ENCODE assay signal across 8 mouse cellular contexts in genomic region chr8:120113758-120114255, GRCm38 (mm10). TPM values are rescaled to one million over a fixed set of nuclear protein-coding genes. Genes with fewer than 3 reads are reported as not detected.
DNase-seq lines count a peak whose midpoint lies in the region; ATAC-seq and TF ChIP-seq lines count a peak whose summit lies in the region.

6430548M08Rik (plus strand) TSS chr8:120114152.

- H3K36me3 ChIP-seq in forebrain, embryonic 10.5 days (replicated peaks): no peaks in the 10 kb centered on the region
- H3K36me3 ChIP-seq in heart, embryonic 15.5 days: no peaks in the 10 kb centered on the region
- H3K36me3 ChIP-seq in liver, embryonic 14.5 days (replicated peaks; ENCODE audit: control insufficient read depth, insufficient read depth, low read depth): no peaks in the 10 kb centered on the region
- no peaks in the 10 kb centered on the region for H3K36me3 ChIP-seq in neural tube, embryonic 11.5 days (ENCODE audit: control insufficient read depth, insufficient read depth, low read length)
- H3K36me3 ChIP-seq in stomach, postnatal 0 days (ENCODE audit: control insufficient read depth, insufficient read depth, low read length): no peaks in the 10 kb centered on the region

- ATAC-seq in heart, embryonic 15.5 days (replicated peaks; ENCODE audit: insufficient number of reproducible peaks, insufficient read depth, low FRiP score, low read depth): peak; percentile 95
- peak; percentile 93 for ATAC-seq in liver, embryonic 14.5 days (ENCODE audit: insufficient read depth)
- ATAC-seq in neural tube, embryonic 11.5 days (ENCODE audit: insufficient read depth, low FRiP score, low TSS enrichment): peak; percentile 94
- peak; percentile 94 for ATAC-seq in stomach, postnatal 0 days (ENCODE audit: low FRiP score, low TSS enrichment)

- TF ChIP-seq EP300 in liver, embryonic 14.5 days (IDR thresholded peaks at IDR 0.05; ENCODE audit: low read depth): no peak
- TF ChIP-seq EP300 in stomach, postnatal 0 days (optimal IDR thresholded peaks at IDR 0.05): no peak

- under 1% methylated on average over 61 of the region's 61 CpGs for WGBS in forebrain, embryonic 10.5 days
- under 1% methylated on average over 61 of the region's 61 CpGs for WGBS in heart, embryonic 15.5 days
- under 1% methylated on average over 60 of the region's 61 CpGs for WGBS in liver, embryonic 14.5 days (ENCODE audit: insufficient replicate concordance)
- under 1% methylated on average over 56 of the region's 61 CpGs for WGBS in neural tube, embryonic 11.5 days
- whole genome bisulfite sequencing in stomach, postnatal 0 days: under 1% methylated on average over 56 of the region's 61 CpGs

- H3K27me3 ChIP-seq in forebrain, embryonic 10.5 days (ENCODE audit: poor library complexity, severe bottlenecking): peaks cover 53% of the 10 kb centered on the region
- peaks cover 16% of the 10 kb centered on the region; the same call in 1 of the 2 replicates for H3K27me3 ChIP-seq in heart, embryonic 15.5 days
- peaks cover 27% of the 10 kb centered on the region for H3K27me3 ChIP-seq in liver, embryonic 14.5 days (ENCODE audit: control insufficient read depth, insufficient read depth, low read length)
- peaks cover 15% of the 10 kb centered on the region for H3K27me3 ChIP-seq in neural tube, embryonic 11.5 days (ENCODE audit: control insufficient read depth, insufficient read depth, low read length)
- H3K27me3 ChIP-seq in stomach, postnatal 0 days (ENCODE audit: control insufficient read depth, insufficient read depth, low read length): no peaks in the 10 kb centered on the region

- H3K4me3 ChIP-seq in forebrain, embryonic 10.5 days: peak within 1 kb of the TSS; percentile 62
- H3K4me3 ChIP-seq in heart, embryonic 15.5 days: peak within 1 kb of the TSS; percentile 85
- peak within 1 kb of the TSS; percentile 66 to 67 for H3K4me3 ChIP-seq in liver, embryonic 14.5 days (ENCODE audit: insufficient read depth in 1 of 2, low read depth in 2 of 2, low read length in 2 of 2)
- peak within 1 kb of the TSS; percentile 59 for H3K4me3 ChIP-seq in neural tube, embryonic 11.5 days (ENCODE audit: low read depth, low read length)
- peak within 1 kb of the TSS; percentile 75 for H3K4me3 ChIP-seq in stomach, postnatal 0 days (ENCODE audit: low read depth, low read length)

- TF ChIP-seq CTCF in liver, embryonic 14.5 days (IDR thresholded peaks at IDR 0.05; ENCODE audit: low read depth): peak; percentile 78
- TF ChIP-seq CTCF in stomach, postnatal 0 days (IDR thresholded peaks at IDR 0.05; ENCODE audit: low read depth): peak; percentile 72

- peak within 1 kb of the TSS; percentile 97 for H3K4me2 ChIP-seq in heart, embryonic 15.5 days
- peak within 1 kb of the TSS; percentile 99 for H3K4me2 ChIP-seq in liver, embryonic 14.5 days (ENCODE audit: low read depth)
- H3K4me2 ChIP-seq in neural tube, embryonic 11.5 days (ENCODE audit: low read depth): peak within 1 kb of the TSS; percentile 83
- H3K4me2 ChIP-seq in stomach, postnatal 0 days (replicated peaks; ENCODE audit: low read depth): peak within 1 kb of the TSS; percentile 96

- peaks cover 33% of the 10 kb centered on the region for H3K4me1 ChIP-seq in forebrain, embryonic 10.5 days
- peaks cover 32% of the 10 kb centered on the region for H3K4me1 ChIP-seq in heart, embryonic 15.5 days (replicated peaks)
- peaks cover 2 to 10% of the 10 kb centered on the region in 2 experiments; a peak in 3 of 4 replicates for H3K4me1 ChIP-seq in liver, embryonic 14.5 days (replicated peaks; ENCODE audit: control insufficient read depth in 2 of 2, insufficient read depth in 2 of 2, low read length in 1 of 2)
- H3K4me1 ChIP-seq in neural tube, embryonic 11.5 days (ENCODE audit: control insufficient read depth, insufficient read depth, low read length): peaks cover 5% of the 10 kb centered on the region
- H3K4me1 ChIP-seq in stomach, postnatal 0 days (replicated peaks; ENCODE audit: control insufficient read depth, insufficient read depth): peaks cover 3% of the 10 kb centered on the region

- H3K9ac ChIP-seq in heart, embryonic 15.5 days: peak within 1 kb of the TSS; percentile 85
- H3K9ac ChIP-seq in liver, embryonic 14.5 days (replicated peaks): peak within 1 kb of the TSS; percentile 79
- H3K9ac ChIP-seq in neural tube, embryonic 11.5 days (ENCODE audit: low read length): peak within 1 kb of the TSS; percentile 66
- peak within 1 kb of the TSS; percentile 78 for H3K9ac ChIP-seq in stomach, postnatal 0 days (ENCODE audit: low read length)

- peak within 1 kb of the TSS; percentile 82 for H3K27ac ChIP-seq in forebrain, embryonic 10.5 days
- peak within 1 kb of the TSS; percentile 97 for H3K27ac ChIP-seq in heart, embryonic 15.5 days
- H3K27ac ChIP-seq in liver, embryonic 14.5 days: no peak within 1 kb of the TSS
- H3K27ac ChIP-seq in neural tube, embryonic 11.5 days (ENCODE audit: low read depth, low read length): peak within 1 kb of the TSS; percentile 67
- peak within 1 kb of the TSS; percentile 97 for H3K27ac ChIP-seq in stomach, postnatal 0 days (replicated peaks)

- DNase-seq in CD8-positive naive resting alpha-beta T cell, adult 2 months (ENCODE audit: low read depth in 2 of 2, low spot score in 2 of 2): peak; percentile 100
- peak; percentile 99 for DNase-seq in c-Kit-positive CD71-negative TER-119-negative erythroid progenitor cells, embryonic 14.5 days (ENCODE audit: low read depth)
- DNase-seq in forebrain, embryonic 10.5 days (ENCODE audit: extremely low spot score, low spot score): peak; percentile 100
- peak; percentile 100 for DNase-seq in kidney, postnatal 25 days
- DNase-seq in liver, embryonic 14.5 days (ENCODE audit: low read depth in 3 of 3, low spot score in 3 of 3): peak; percentile 98 to 99 (median 98)
- peak; percentile 100 for DNase-seq in neural tube, embryonic 11.5 days (ENCODE audit: low spot score)
- DNase-seq in stomach, postnatal 0 days (ENCODE audit: low spot score): peak; percentile 100

- H3K9me3 ChIP-seq in forebrain, embryonic 10.5 days: 0 out of 2 replicates have a peak, but pooled peaks cover 4% of the 10 kb centered on the region
- H3K9me3 ChIP-seq in heart, embryonic 15.5 days (replicated peaks): no peaks in the 10 kb centered on the region
- no peaks in the 10 kb centered on the region for H3K9me3 ChIP-seq in liver, embryonic 14.5 days (ENCODE audit: control insufficient read depth, low read length)
- no peaks in the 10 kb centered on the region for H3K9me3 ChIP-seq in neural tube, embryonic 11.5 days (ENCODE audit: control insufficient read depth, low read length)
- no peaks in the 10 kb centered on the region for H3K9me3 ChIP-seq in stomach, postnatal 0 days (ENCODE audit: control insufficient read depth, low read length)

RNA-seq across cellular contexts. Expression of gene 6430548M08Rik, which starts in this region (rescaled TPM):
- 3.4 and 3.8 TPM in 2 replicates for polyA plus RNA-seq in forebrain, embryonic 10.5 days (2016; fragmentation: Nextera tagmentation; extraction: Ambion mirVana)
- 6.6 and 8.3 TPM in 2 replicates for polyA plus RNA-seq in heart, embryonic 15.5 days (2015; fragmentation: Nextera tagmentation; extraction: Ambion mirVana)
- polyA plus RNA-seq in liver, embryonic 14.5 days (2012; rRNA removed): 0.73 and 0.83 TPM in 2 replicates
- polyA plus RNA-seq in liver, embryonic 14.5 days (2014; fragmentation: Nextera tagmentation; extraction: Ambion mirVana): 1.00 and 2.5 TPM in 2 replicates
- polyA plus RNA-seq in neural tube, embryonic 11.5 days (2014; fragmentation: Nextera tagmentation; extraction: Ambion mirVana): 12.0 and 13.7 TPM in 2 replicates
- polyA plus RNA-seq in stomach, postnatal 0 days (2015; fragmentation: Nextera tagmentation; extraction: Ambion mirVana): 13.2 and 13.8 TPM in 2 replicates
